Mouse (Mus musculus) kidney, embryonic 14.5 days (tissue): ENCODE data around the gene Esyt2. TPM values are rescaled to one million over a fixed set of nuclear protein-coding genes. Genes with fewer than 3 reads are reported as not detected.
A peak's percentile ranks its signal among the peaks of the same experiment; 100 is the strongest.

Experiments used
- ATAC-seq: fragments of 200-750 bp; cut with Nextera tagmentation; 2 replicates; pipeline ENCODE4 v1.8.0; 2017; ENCODE audit warnings: moderate number of reproducible peaks, mild to moderate bottlenecking, moderate TSS enrichment, moderate library complexity; ENCODE audit not compliant: low FRiP score, low TSS enrichment
- H3K27ac ChIP-seq: fragments of 300-500 bp; sonication (generic); 2 replicates; pipeline ENCODE4 v1.5.1; 2014; ENCODE audit warnings: low read depth, mild to moderate bottlenecking, low read length, moderate library complexity, mixed read lengths
- H3K27me3 ChIP-seq: fragments of 300-500 bp; sonication (generic); 2 replicates; pipeline ENCODE4 v1.6.1; 2014; ENCODE audit warnings: mild to moderate bottlenecking, low read length; ENCODE audit not compliant: control insufficient read depth, insufficient read depth
- H3K36me3 ChIP-seq: fragments of 300-500 bp; sonication (generic); 2 replicates; pipeline ENCODE4 v1.6.1; 2014; ENCODE audit warnings: low read length, mixed read lengths; ENCODE audit not compliant: control insufficient read depth, insufficient read depth
- H3K4me1 ChIP-seq: fragments of 300-500 bp; sonication (generic); 2 replicates; pipeline ENCODE4 v1.6.1; 2014; ENCODE audit warnings: low read length, mixed read lengths; ENCODE audit not compliant: control insufficient read depth, insufficient read depth
- H3K4me2 ChIP-seq: fragments of 300-500 bp; sonication (generic); replicated peaks from 2 replicates; pipeline ENCODE4 v1.6.1; 2014; ENCODE audit warnings: low read depth, mild to moderate bottlenecking, low read length
- H3K4me3 ChIP-seq: fragments of 300-500 bp; sonication (generic); 2 replicates; pipeline ENCODE4 v1.5.1; 2014; ENCODE audit warnings: mild to moderate bottlenecking, low read length
- H3K9ac ChIP-seq: fragments of 300-500 bp; sonication (generic); 2 replicates; pipeline ENCODE4 v1.6.1; 2014; ENCODE audit warnings: low read depth, mild to moderate bottlenecking, low read length, moderate library complexity
- H3K9me3 ChIP-seq: fragments of 300-500 bp; sonication (generic); 2 replicates; pipeline ENCODE4 v1.6.1; 2016; ENCODE audit warnings: low read length; ENCODE audit not compliant: control insufficient read depth
- WGBS: fragments of 180-500 bp; shearing (Covaris S2); extraction: QIAGEN DNeasy Blood & Tissue Kit; methylation state at CpG from one replicate; pipeline ENCODE4 v1.1.7; 2014; 5-methylcytosine and 5-hydroxymethylcytosine counted together
- polyA plus RNA-seq: library from polyadenylated mRNA; unstranded; fragments of >200 nt; fragmentation: Nextera tagmentation; extraction: Ambion mirVana; gene quantifications from 2 replicates; pipeline ENCODE4 v1.2.1, GENCODE M21; 2014

Gene Esyt2
- polyA plus RNA-seq, 1 experiment from 2014 or later, result 23.2 TPM

- WGBS, result 87% methylated on average over 2 of the region's 2 CpGs
- no peaks in the 10 kb centered on the region for H3K27me3 ChIP-seq
- H3K4me2 ChIP-seq, result no peak overlapping the region
- no peaks in the 10 kb centered on the region for H3K36me3 ChIP-seq
- H3K9me3 ChIP-seq, result no peaks in the 10 kb centered on the region; the same call in 1 of the 2 replicates
- no peak overlapping the region for H3K9ac ChIP-seq
- ATAC-seq, result no peak
- H3K4me1 ChIP-seq, result no peaks in the 10 kb centered on the region
- no peak overlapping the region for H3K27ac ChIP-seq
- no peak overlapping the region for H3K4me3 ChIP-seq
These were observed 114.3 kb downstream of the Esyt2 start for GRCm38 (mm10) chr12:116395312-116395711.

DNA sequence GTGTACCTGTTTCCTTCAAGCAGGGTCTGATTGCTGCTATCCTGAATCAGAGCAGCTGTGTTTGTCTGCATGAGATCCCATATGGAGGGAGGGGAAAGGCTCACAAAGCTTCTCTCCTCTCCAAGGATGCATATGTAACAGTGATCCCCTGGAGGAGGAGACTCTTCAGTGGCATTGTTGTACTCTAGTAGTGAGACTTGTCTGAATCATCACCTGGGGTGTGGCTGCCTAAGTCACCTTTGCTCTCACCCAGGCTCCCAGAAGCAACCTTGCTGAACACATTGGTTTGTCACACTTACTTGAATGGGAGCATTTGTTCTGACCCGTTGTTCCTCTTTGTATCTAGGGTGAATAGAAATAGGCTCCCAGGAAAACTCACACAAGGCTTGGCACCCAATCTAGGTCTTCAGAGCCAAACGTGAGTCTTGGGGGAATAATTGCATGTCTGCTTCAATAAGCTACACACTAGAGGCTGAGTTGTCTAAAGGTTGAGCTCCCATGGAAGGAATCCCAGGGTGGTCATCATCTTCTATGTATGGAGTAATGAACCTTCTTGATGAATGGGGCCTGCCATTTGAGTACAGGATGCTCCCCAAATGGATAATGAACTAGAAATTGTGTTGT, 115.2 kb downstream of the Esyt2 start:
- Histone ChIP-seq H3K9ac (no peak overlapping the region), H3K9me3 (no peaks in the 10 kb centered on the region; the same call in 1 of the 2 replicates), H3K27ac (no peak overlapping the region), H3K36me3 (no peaks in the 10 kb centered on the region), H3K27me3 (no peaks in the 10 kb centered on the region), H3K4me1 (no peaks in the 10 kb centered on the region), H3K4me3 (no peak overlapping the region), H3K4me2 (no peak overlapping the region)
- ATAC-seq, result no peak
- WGBS, result 81% methylated on average over 2 of the region's 2 CpGs

DNA sequence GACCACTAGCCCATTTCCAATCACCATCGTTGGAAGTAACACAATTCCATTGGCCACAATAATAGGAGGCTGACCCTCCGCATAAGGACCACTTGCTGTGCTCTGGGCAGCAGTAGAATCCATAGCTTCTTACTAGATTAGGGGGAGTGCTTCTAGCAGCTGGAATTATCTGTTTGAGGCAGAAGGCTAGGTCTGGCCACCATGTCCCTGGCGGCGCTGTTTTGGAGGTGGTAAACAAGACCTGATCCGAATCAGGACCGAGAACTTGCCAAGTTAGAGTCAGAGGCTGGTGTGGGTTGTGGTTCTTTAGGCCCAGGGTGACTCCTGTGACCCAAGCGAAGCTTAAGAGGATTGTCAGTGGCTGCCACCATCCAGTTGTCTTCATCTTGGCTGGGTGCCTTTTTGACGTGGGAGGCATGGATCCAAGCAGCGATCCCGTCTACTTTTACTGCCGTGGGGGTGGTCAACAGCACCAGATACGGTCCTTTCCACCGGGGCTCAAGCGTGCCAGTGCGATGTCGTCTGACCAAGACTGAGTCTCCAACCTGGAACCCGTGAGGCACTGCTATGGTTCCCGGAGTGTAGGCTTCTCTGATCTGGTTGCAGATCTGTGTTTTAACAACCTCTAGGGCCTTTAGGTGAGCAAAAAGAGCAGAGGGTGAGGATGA, 123.2 kb downstream of the Esyt2 start:
- no peak for ATAC-seq
- H3K27me3 ChIP-seq, result no peaks in the 10 kb centered on the region
- H3K36me3 ChIP-seq, result peaks cover 16% of the 10 kb centered on the region; the same call in 1 of the 2 replicates
- H3K9me3 ChIP-seq, result peaks cover 29% of the 10 kb centered on the region
- WGBS, result 94% methylated on average over 18 of the region's 18 CpGs
- 0 out of 2 replicates have a peak, but pooled peaks cover 4% of the 10 kb centered on the region for H3K4me1 ChIP-seq
- no peak overlapping the region for H3K27ac ChIP-seq
- H3K4me3 ChIP-seq, result peak overlapping the region; percentile 84
- no peak overlapping the region for H3K9ac ChIP-seq
- H3K4me2 ChIP-seq, result peak overlapping the region; percentile 78

GRCm38 (mm10) chr12:116405045-116405835, 124.2 kb downstream of the Esyt2 start, which contains the start of gene Ncapg2:
Gene Ncapg2 (plus strand): TSS chr12:116405402.
- H3K4me3 ChIP-seq, result peak within 1 kb of the TSS; percentile 84
- 0 out of 2 replicates have a peak, but pooled peaks cover 4% of the 10 kb centered on the region for H3K4me1 ChIP-seq
- peak within 1 kb of the TSS; percentile 86 for H3K9ac ChIP-seq
- H3K4me2 ChIP-seq, result peak within 1 kb of the TSS; percentile 78
- H3K27ac ChIP-seq, result peak within 1 kb of the TSS; percentile 51; the same call in 1 of the 2 replicates
- no peaks in the 10 kb centered on the region for H3K27me3 ChIP-seq
- ATAC-seq, result peak; percentile 99
- WGBS, result under 1% methylated on average over 72 of the region's 72 CpGs
- H3K9me3 ChIP-seq, result peaks cover 29% of the 10 kb centered on the region
- peaks cover 18% of the 10 kb centered on the region; the same call in 1 of the 2 replicates for H3K36me3 ChIP-seq

GRCm38 (mm10) chr12:116405836-116406155, 124.8 kb downstream of the Esyt2 start:
- no peak overlapping the region for H3K27ac ChIP-seq

GRCm38 (mm10) chr12:116407883-116408282, 126.9 kb downstream of the Esyt2 start:
- H3K27ac ChIP-seq, result no peak overlapping the region
- no peaks in the 10 kb centered on the region for H3K27me3 ChIP-seq
- WGBS, result 95% methylated on average over 5 of the region's 5 CpGs
- no peak overlapping the region for H3K4me2 ChIP-seq
- no peak for ATAC-seq
- no peak overlapping the region for H3K9ac ChIP-seq
- H3K9me3 ChIP-seq, result peaks cover 16% of the 10 kb centered on the region
- no peak overlapping the region for H3K4me3 ChIP-seq
- 0 out of 2 replicates have a peak, but pooled peaks cover 4% of the 10 kb centered on the region for H3K4me1 ChIP-seq
- peaks cover 29% of the 10 kb centered on the region for H3K36me3 ChIP-seq

More at GRCm38 (mm10) chr12:116405836-116406155, 124.8 kb downstream of the Esyt2 start:
- Histone ChIP-seq H3K4me3 (peak overlapping the region; percentile 84), H3K27me3 (no peaks in the 10 kb centered on the region), H3K36me3 (peaks cover 23% of the 10 kb centered on the region), H3K9me3 (peaks cover 29% of the 10 kb centered on the region), H3K9ac (peak overlapping the region; percentile 86), H3K4me1 (0 out of 2 replicates have a peak, but pooled peaks cover 4% of the 10 kb centered on the region), H3K4me2 (peak overlapping the region; percentile 78)
- ATAC-seq, result no peak; the same call in 1 of the 2 replicates
- WGBS, result 14% methylated on average over 8 of the region's 8 CpGs

DNA sequence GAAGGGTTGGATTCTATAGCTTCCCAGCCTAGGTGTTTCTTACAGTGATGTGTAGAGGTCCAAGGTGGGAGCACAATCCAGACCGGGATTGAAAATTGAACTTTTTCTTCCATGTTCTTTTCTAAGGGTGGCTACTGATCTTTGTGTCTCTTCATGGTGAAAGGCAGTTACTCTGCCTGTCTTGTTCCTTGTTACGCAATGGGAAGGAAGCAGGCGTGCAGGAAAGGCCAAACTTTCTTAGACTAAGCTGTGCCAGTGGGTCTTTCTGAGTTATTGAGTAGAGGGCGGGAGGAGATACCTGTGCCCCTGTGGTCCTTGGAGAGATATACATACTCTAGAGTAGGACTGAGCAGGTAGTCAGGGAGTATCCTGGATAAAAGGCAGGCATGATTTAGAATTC, 133.9 kb downstream of the Esyt2 start:
- H3K9me3 ChIP-seq, result no peaks in the 10 kb centered on the region
- no peaks in the 10 kb centered on the region for H3K4me1 ChIP-seq
- no peak overlapping the region for H3K9ac ChIP-seq
- no peak overlapping the region for H3K27ac ChIP-seq
- no peak for ATAC-seq
- WGBS, result 93% methylated on average over 4 of the region's 4 CpGs
- peaks cover 51% of the 10 kb centered on the region for H3K36me3 ChIP-seq
- no peak overlapping the region for H3K4me3 ChIP-seq
- H3K27me3 ChIP-seq, result no peaks in the 10 kb centered on the region
- H3K4me2 ChIP-seq, result no peak overlapping the region

- H3K36me3 ChIP-seq, result peaks cover 58% of the 10 kb centered on the region
- no peak overlapping the region for H3K9ac ChIP-seq
- WGBS, result 92% methylated on average over 1 of the region's 1 CpGs
- H3K27me3 ChIP-seq, result no peaks in the 10 kb centered on the region
- no peak for ATAC-seq
- H3K9me3 ChIP-seq, result no peaks in the 10 kb centered on the region
- H3K4me2 ChIP-seq, result no peak overlapping the region
- no peaks in the 10 kb centered on the region for H3K4me1 ChIP-seq
- H3K4me3 ChIP-seq, result no peak overlapping the region
- H3K27ac ChIP-seq, result no peak overlapping the region
These were observed 135.5 kb downstream of the Esyt2 start for GRCm38 (mm10) chr12:116416514-116416913.
